ENCODE assay signal across 8 mouse cellular contexts in genomic region chr13:43530129-43530831, GRCm38 (mm10). TPM values are rescaled to one million over a fixed set of nuclear protein-coding genes. Genes with fewer than 3 reads are reported as not detected.
A peak's percentile ranks its signal among the peaks of the same experiment; 100 is the strongest.
DNase-seq lines count a peak whose midpoint lies in the region; ATAC-seq lines count a peak whose summit lies in the region.

No protein-coding gene starts in this region.

- 22% methylated on average over 14 of the region's 14 CpGs for WGBS in liver, embryonic 12.5 days (ENCODE audit: insufficient replicate concordance)

- peak overlapping the region; percentile 87 for H3K4me3 ChIP-seq in megakaryocyte, embryonic 14.5 days (replicated peaks)
- H3K4me3 ChIP-seq in liver, embryonic 12.5 days: no peak overlapping the region

- DNase-seq in frontal cortex, adult 2 months (ENCODE audit: extremely low spot score in 1 of 2, low spot score in 1 of 2): peak; percentile 65 to 79
- DNase-seq in thymus, postnatal 25 days: no peak
- no peak for DNase-seq in urinary bladder, adult 2 months (ENCODE audit: low spot score)
- no peak for DNase-seq in adrenal gland, postnatal 36 days

- peak overlapping the region; percentile 54 for H3K4me2 ChIP-seq in liver, embryonic 12.5 days

- no peaks in the 10 kb centered on the region for H3K27me3 ChIP-seq in megakaryocyte, embryonic 14.5 days (replicated peaks)
- H3K27me3 ChIP-seq in liver, embryonic 12.5 days (replicated peaks): 0 out of 2 replicates have a peak, but pooled peaks cover 3% of the 10 kb centered on the region

- no peak for ATAC-seq in megakaryocyte, adult 5-6 weeks (ENCODE audit: poor library complexity, severe bottlenecking)
- ATAC-seq in liver, embryonic 12.5 days: 0 out of 2 replicates have a peak, but pooled peaks have one; percentile 35
- no peak for ATAC-seq in granulocyte monocyte progenitor cell, adult 5-6 weeks (replicated peaks; ENCODE audit: poor library complexity, severe bottlenecking)

- 0 out of 2 replicates have a peak overlapping the region, but pooled peaks have one; percentile 43 for H3K27ac ChIP-seq in liver, embryonic 12.5 days

- H3K4me1 ChIP-seq in megakaryocyte, embryonic 14.5 days: peaks cover 83% of the 10 kb centered on the region
- H3K4me1 ChIP-seq in liver, embryonic 12.5 days: peaks cover 35% of the 10 kb centered on the region

- H3K9ac ChIP-seq in liver, embryonic 12.5 days: no peak overlapping the region

- peaks cover 8% of the 10 kb centered on the region; the same call in 1 of the 2 replicates for H3K9me3 ChIP-seq in megakaryocyte, embryonic 14.5 days
- no peaks in the 10 kb centered on the region for H3K9me3 ChIP-seq in liver, embryonic 12.5 days (replicated peaks)

- H3K36me3 ChIP-seq in megakaryocyte, embryonic 14.5 days (replicated peaks; ENCODE audit: low read length): peaks cover 15% of the 10 kb centered on the region
- no peaks in the 10 kb centered on the region for H3K36me3 ChIP-seq in liver, embryonic 12.5 days

RNA-seq across cellular contexts. Expression of gene Mcur1, which starts 29.7 kb away (rescaled TPM):
- 7.8 and 17.5 TPM in 2 replicates for polyA plus RNA-seq in megakaryocyte, embryonic 14.5 days (2012; ENCODE audit: insufficient read depth, low replicate concordance)
- 28.5 and 35.3 TPM in 2 replicates for total RNA-seq in megakaryocyte, adult 5-6 weeks (2015)
- 21.3 and 25.6 TPM in 2 replicates for total RNA-seq in megakaryocyte, adult 5-6 weeks (2017)
- 24.3 and 24.7 TPM in 2 replicates for polyA plus RNA-seq in frontal cortex, adult 2 months (2012; rRNA removed)
- 8.3 and 9.0 TPM in 2 replicates for polyA plus RNA-seq in liver, embryonic 12.5 days (2016; fragmentation: Nextera tagmentation; extraction: Ambion mirVana)
- polyA plus RNA-seq in urinary bladder, adult 2 months (2012; rRNA removed): 15.7 and 18.1 TPM in 2 replicates
- 10 to 100 TPM; 37.6 to 40.5 TPM for total RNA-seq in adrenal gland, postnatal 36 days (2021)
- 17.1 and 19.3 TPM in 2 replicates for total RNA-seq in granulocyte monocyte progenitor cell, adult 5-6 weeks (2014; fragmentation: Nextera tagmentation)
- 12.4 TPM in 2 replicates for total RNA-seq in granulocyte monocyte progenitor cell, adult 5-6 weeks (2017)

RNA-seq across cellular contexts. Expression of gene Ranbp9, which starts 49.2 kb away (rescaled TPM):
- polyA plus RNA-seq in megakaryocyte, embryonic 14.5 days (2012; ENCODE audit: insufficient read depth, low replicate concordance): 15.7 and 40.8 TPM in 2 replicates
- total RNA-seq in megakaryocyte, adult 5-6 weeks (2015): 117 and 133 TPM in 2 replicates
- total RNA-seq in megakaryocyte, adult 5-6 weeks (2017): 119 and 134 TPM in 2 replicates
- polyA plus RNA-seq in frontal cortex, adult 2 months (2012; rRNA removed): 62.0 and 63.5 TPM in 2 replicates
- 3.3 and 4.5 TPM in 2 replicates for polyA plus RNA-seq in liver, embryonic 12.5 days (2016; fragmentation: Nextera tagmentation; extraction: Ambion mirVana)
- 32.7 and 36.6 TPM in 2 replicates for polyA plus RNA-seq in urinary bladder, adult 2 months (2012; rRNA removed)
- total RNA-seq in adrenal gland, postnatal 36 days (2021): 10 to 100 TPM; 66.8 to 76.9 TPM
- total RNA-seq in granulocyte monocyte progenitor cell, adult 5-6 weeks (2014; fragmentation: Nextera tagmentation): 41.5 and 46.1 TPM in 2 replicates
- total RNA-seq in granulocyte monocyte progenitor cell, adult 5-6 weeks (2017): 56.4 and 84.0 TPM in 2 replicates

Comparison
In these comparisons a context has a peak if more than half of its experiments do, and no peak if none do; other contexts are left out.
1. DNase-seq: peak in frontal cortex, adult 2 months (2 of 2); none in thymus, postnatal 25 days (single experiment), urinary bladder, adult 2 months (single experiment) and adrenal gland, postnatal 36 days (0 of 2).